Mouse (Mus musculus) CH12.LX (cell line): ENCODE data around the gene Ripk4.

Source experiments
- BHLHE40 ChIP-seq: IDR thresholded peaks from 2 replicates; pipeline ENCODE4 v1.6.1; 2011; ENCODE audit warnings: mild to moderate bottlenecking, low read depth, low read length, improper control_type of control experiment
- CHD2 ChIP-seq: IDR thresholded peaks from 2 replicates; pipeline ENCODE4 v1.6.1; 2011; ENCODE audit warnings: low read length, improper control_type of control experiment
- CTCF ChIP-seq, 2 experiments: IDR thresholded peaks in 1 of 2; conservative IDR thresholded peaks in 1 of 2; 2 replicates each; pipeline ENCODE4 v1.5.1; 2011 to 2012; ENCODE audit warnings: low read depth in 2 of 2, low read length in 2 of 2, improper control_type of control experiment in 1 of 2, inconsistent platforms in 1 of 2, mild to moderate bottlenecking in 1 of 2, moderate library complexity in 1 of 2
- E2F4 ChIP-seq: IDR thresholded peaks from 2 replicates; pipeline ENCODE4 v1.6.1; 2011; ENCODE audit warnings: low read depth, low read length, improper control_type of control experiment; ENCODE audit not compliant: insufficient replicate concordance
- GABPA ChIP-seq: IDR thresholded peaks from 2 replicates; pipeline ENCODE4 v1.6.1; 2012; ENCODE audit warnings: low read depth, low read length, improper control_type of control experiment, inconsistent platforms; ENCODE audit not compliant: insufficient replicate concordance
- KAT2A ChIP-seq: IDR thresholded peaks from 2 replicates; pipeline ENCODE4 v1.6.1; 2012; ENCODE audit warnings: low read length, improper control_type of control experiment, inconsistent platforms; ENCODE audit not compliant: insufficient replicate concordance
- MAX ChIP-seq: IDR thresholded peaks from 2 replicates; pipeline ENCODE4 v1.6.1; 2011; ENCODE audit warnings: low read length, improper control_type of control experiment
- MXI1 ChIP-seq: IDR thresholded peaks from 2 replicates; pipeline ENCODE4 v1.6.1; 2011; ENCODE audit warnings: mild to moderate bottlenecking, low read depth, low read length, improper control_type of control experiment
- POLR2A ChIP-seq: IDR thresholded peaks from 2 replicates; pipeline ENCODE4 v1.6.1; 2011; ENCODE audit warnings: low read depth, mild to moderate bottlenecking, improper control_type of control experiment, low read length
- RCOR1 ChIP-seq: conservative IDR thresholded peaks from 2 replicates; pipeline ENCODE4 v1.6.1; 2012; ENCODE audit warnings: low read depth, mild to moderate bottlenecking, inconsistent platforms, low read length, improper control_type of control experiment
- SMC3 ChIP-seq: IDR thresholded peaks from 2 replicates; pipeline ENCODE4 v1.6.1; 2011; ENCODE audit warnings: low read depth, low read length, improper control_type of control experiment
- UBTF ChIP-seq: IDR thresholded peaks from 2 replicates; pipeline ENCODE4 v1.6.1; 2012; ENCODE audit warnings: low read depth, mild to moderate bottlenecking, inconsistent platforms, low read length, improper control_type of control experiment, moderate library complexity
- USF1 ChIP-seq: IDR thresholded peaks from 2 replicates; pipeline ENCODE4 v1.6.1; 2014; ENCODE audit warnings: low read depth, mild to moderate bottlenecking, inconsistent platforms, low read length, improper control_type of control experiment
- USF2 ChIP-seq: conservative IDR thresholded peaks from 2 replicates; pipeline ENCODE4 v1.6.1; 2011; ENCODE audit warnings: low read depth, low read length, improper control_type of control experiment

GRCm38 (mm10) chr16:97733599-97733998, 30.0 kb downstream of the Ripk4 start:
- no peak for TF ChIP-seq UBTF
- no peak for TF ChIP-seq GABPA
- no peak for TF ChIP-seq CTCF (conservative IDR thresholded peaks at IDR 0.05 in 1 of 2, IDR thresholded peaks at IDR 0.05 in 1 of 2; ENCODE audit: low read depth in 2 of 2, low read length in 2 of 2)
- no peak for TF ChIP-seq SMC3
- TF ChIP-seq MXI1 = no peak
- TF ChIP-seq USF2 = no peak
- no peak for TF ChIP-seq E2F4
- TF ChIP-seq BHLHE40 = no peak
- TF ChIP-seq RCOR1 = no peak
- TF ChIP-seq POLR2A = no peak
- no peak for TF ChIP-seq USF1
- no peak for TF ChIP-seq KAT2A
- no peak for TF ChIP-seq CHD2
- no peak for TF ChIP-seq MAX
